Mouse (Mus musculus): ENCODE data around the gene Cntd1. TPM values are rescaled to one million over a fixed set of nuclear protein-coding genes. Genes with fewer than 3 reads are reported as not detected.
A peak's percentile ranks its signal among the peaks of the same experiment; 100 is the strongest.
"Not testable (repeated sequence)": the region's sequence is repeated elsewhere in the genome, so short reads cannot be mapped to it uniquely, and the experiment has no call there.

Gene Cntd1
- polyA plus RNA-seq, 1 experiment from 2014 or later, result 1.7 TPM

DNA sequence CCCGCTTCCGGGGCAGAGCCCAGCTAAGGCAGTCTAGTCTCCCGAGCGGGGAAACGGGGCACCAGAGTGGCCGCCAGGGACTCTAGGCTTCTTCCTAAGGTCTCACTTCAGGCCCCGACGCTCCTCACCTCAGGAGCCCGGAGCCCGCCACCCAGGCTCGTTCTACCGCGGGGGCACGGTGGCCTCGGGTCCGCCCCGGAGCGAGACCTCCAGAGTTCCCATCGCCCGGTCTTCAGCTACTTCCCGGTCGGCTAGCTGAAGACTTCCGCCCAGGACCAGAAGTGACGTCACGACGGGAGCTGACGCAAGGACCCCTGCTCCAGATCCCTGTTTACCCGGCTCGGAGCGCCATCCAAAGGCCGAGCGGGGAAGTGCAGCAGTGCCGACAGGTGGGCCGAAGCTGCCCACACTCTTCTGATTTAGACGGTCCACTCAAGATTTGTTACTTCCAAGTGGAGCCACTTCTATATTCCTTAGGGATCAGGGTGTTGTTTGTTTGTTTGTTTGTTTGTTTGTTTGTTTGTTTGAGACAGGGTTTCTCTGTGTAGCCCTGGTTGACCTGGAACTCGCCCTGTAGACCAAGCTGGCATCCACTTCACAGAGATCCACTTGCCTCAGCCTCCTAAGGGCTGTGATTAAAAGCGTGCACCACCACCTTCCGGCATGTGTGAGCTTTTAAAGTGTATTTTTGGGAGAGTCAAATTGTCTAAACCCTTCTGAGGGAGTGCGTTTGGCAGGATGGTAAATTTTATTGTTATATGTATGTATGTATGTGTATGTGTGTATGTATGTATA is 23.4 kb downstream of the Cntd1 start, which contains the start of gene Becn1:
Gene Becn1 (minus strand): TSS at position 283 of the 795 bp plus-strand sequence.
- Histone ChIP-seq H3K9me3 (no peaks in the 10 kb centered on the region), H3K36me3 (no peaks in the 10 kb centered on the region; the same call in 1 of the 2 replicates), H3K4me2 (peak within 1 kb of the TSS; percentile 93), H3K4me3 (peak within 1 kb of the TSS; percentile 91), H3K27me3 (no peaks in the 10 kb centered on the region), H3K27ac (no peak within 1 kb of the TSS), H3K4me1 (peaks cover 12% of the 10 kb centered on the region), H3K9ac (peak within 1 kb of the TSS; percentile 88)
- WGBS, result 7% methylated on average over 39 of the region's 39 CpGs
- peak; percentile 93 for ATAC-seq (ENCODE audit: borderline replicate concordance, extremely low read depth, low FRiP score, low TSS enrichment)

- ATAC-seq (ENCODE audit: borderline replicate concordance, extremely low read depth, low FRiP score, low TSS enrichment), result no peak
- Histone ChIP-seq H3K36me3 (no peaks in the 10 kb centered on the region), H3K4me3 (no peak overlapping the region), H3K4me1 (no peaks in the 10 kb centered on the region), H3K4me2 (no peak overlapping the region), H3K27me3 (no peaks in the 10 kb centered on the region), H3K9ac (no peak overlapping the region), H3K9me3 (no peaks in the 10 kb centered on the region), H3K27ac (no peak overlapping the region)
- 22% methylated on average over 5 of the region's 5 CpGs for WGBS
Measured at GRCm38 (mm10) chr11:101307744-101308143, 28.9 kb downstream of the Cntd1 start.

DNA sequence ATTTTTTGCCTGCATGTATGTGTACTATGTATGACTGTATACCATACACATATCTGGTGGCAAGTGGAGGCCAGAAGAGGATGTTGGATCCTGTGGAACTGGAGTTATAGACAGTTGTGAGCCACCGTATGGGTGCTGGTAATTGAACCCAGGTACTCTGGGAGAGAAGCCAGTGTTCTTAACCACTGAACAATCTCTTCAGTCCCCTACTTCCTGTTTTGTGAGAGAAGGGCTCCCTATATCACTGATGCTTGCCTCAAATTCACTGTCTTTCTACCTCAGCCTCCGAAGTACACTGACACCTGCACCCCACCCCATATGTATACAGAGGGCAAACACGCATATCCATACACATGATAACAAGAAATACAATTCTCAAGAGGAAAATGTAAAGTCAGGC is 32.3 kb downstream of the Cntd1 start:
- 87% methylated on average over 3 of the region's 3 CpGs for WGBS
- no peak for ATAC-seq (ENCODE audit: borderline replicate concordance, extremely low read depth, low FRiP score, low TSS enrichment)

GRCm38 (mm10) chr11:101312150-101312549 is 33.3 kb downstream of the Cntd1 start:
- Histone ChIP-seq H3K9me3 (no peaks in the 10 kb centered on the region), H3K4me1 (peaks cover 4% of the 10 kb centered on the region), H3K4me2 (no peak overlapping the region), H3K27ac (no peak overlapping the region), H3K9ac (no peak overlapping the region), H3K27me3 (no peaks in the 10 kb centered on the region), H3K36me3 (no peaks in the 10 kb centered on the region), H3K4me3 (no peak overlapping the region)
- 31% methylated on average over 3 of the region's 3 CpGs for WGBS
- ATAC-seq (ENCODE audit: borderline replicate concordance, extremely low read depth, low FRiP score, low TSS enrichment), result no peak

More for the DNA sequence above, 32.3 kb downstream of the Cntd1 start:
- H3K9ac ChIP-seq, result no peak overlapping the region
- H3K4me1 ChIP-seq, result no peaks in the 10 kb centered on the region
- no peak overlapping the region for H3K4me3 ChIP-seq
- H3K27ac ChIP-seq, result no peak overlapping the region
- no peaks in the 10 kb centered on the region for H3K27me3 ChIP-seq
- no peak overlapping the region for H3K4me2 ChIP-seq
- no peaks in the 10 kb centered on the region for H3K9me3 ChIP-seq
- no peaks in the 10 kb centered on the region for H3K36me3 ChIP-seq

DNA sequence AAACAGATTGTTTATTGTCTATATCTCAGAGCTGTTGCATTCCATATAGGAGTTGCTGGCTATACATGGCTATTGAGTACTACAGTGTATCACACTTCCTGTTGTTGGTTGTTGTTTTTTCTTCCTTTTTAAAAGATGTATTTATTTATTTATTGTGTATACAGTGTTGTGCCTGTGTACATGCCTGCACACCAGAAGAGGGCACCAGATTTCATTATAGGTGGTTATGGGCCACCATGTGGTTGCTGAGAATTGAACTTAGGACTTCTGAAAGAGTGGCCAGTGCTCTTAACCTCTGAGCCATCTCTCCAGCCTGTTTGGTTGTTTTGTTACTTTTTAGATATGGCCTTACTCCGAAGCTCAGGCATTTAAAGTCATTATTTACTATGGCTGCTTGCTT is 35.8 kb downstream of the Cntd1 start:
- Histone ChIP-seq H3K4me3 (no peak overlapping the region), H3K9ac (no peak overlapping the region), H3K9me3 (no peaks in the 10 kb centered on the region), H3K27ac (no peak overlapping the region), H3K4me2 (no peak overlapping the region), H3K27me3 (no peaks in the 10 kb centered on the region), H3K36me3 (peaks cover 11% of the 10 kb centered on the region), H3K4me1 (peaks cover 14% of the 10 kb centered on the region)
- 87% methylated on average over 1 of the region's 1 CpGs for WGBS
- ATAC-seq (ENCODE audit: borderline replicate concordance, extremely low read depth, low FRiP score, low TSS enrichment), result no peak

DNA sequence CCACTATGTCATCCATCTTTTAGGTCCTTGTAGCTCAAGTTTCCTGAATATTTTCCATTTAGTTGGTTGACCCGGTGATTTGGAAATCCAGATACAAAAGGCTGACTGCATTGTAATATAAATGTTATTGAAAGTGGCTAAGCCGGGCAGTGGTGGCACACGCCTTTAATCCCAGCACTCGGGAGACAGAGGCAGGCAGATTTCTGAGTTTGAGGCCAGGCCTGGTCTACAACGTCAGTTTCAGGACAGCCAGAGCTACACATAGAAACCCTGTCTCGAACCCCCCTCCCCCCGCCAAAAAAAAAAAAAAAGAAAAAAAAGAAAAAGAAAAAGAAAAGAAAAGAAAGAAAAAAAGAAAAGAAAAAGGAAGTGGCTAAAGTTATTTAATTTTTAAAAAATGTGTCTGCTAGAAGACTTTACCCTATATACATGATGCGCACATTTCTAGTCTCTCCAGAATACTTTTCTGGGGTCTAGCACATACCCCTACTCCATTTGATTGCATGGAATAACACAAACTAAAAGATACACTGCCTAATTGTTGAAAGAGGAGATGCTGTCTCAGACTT is 36.4 kb downstream of the Cntd1 start:
- Histone ChIP-seq H3K9me3 (no peaks in the 10 kb centered on the region), H3K9ac (peak overlapping the region; percentile 96), H3K4me2 (peak overlapping the region; percentile 90), H3K4me3 (peak overlapping the region; percentile 98), H3K36me3 (peaks cover 17% of the 10 kb centered on the region), H3K4me1 (peaks cover 14% of the 10 kb centered on the region), H3K27me3 (no peaks in the 10 kb centered on the region), H3K27ac (peak overlapping the region; percentile 75; the same call in 1 of the 2 replicates)
- 79% methylated on average over 8 of the region's 8 CpGs for WGBS
- no peak for ATAC-seq (ENCODE audit: borderline replicate concordance, extremely low read depth, low FRiP score, low TSS enrichment)

DNA sequence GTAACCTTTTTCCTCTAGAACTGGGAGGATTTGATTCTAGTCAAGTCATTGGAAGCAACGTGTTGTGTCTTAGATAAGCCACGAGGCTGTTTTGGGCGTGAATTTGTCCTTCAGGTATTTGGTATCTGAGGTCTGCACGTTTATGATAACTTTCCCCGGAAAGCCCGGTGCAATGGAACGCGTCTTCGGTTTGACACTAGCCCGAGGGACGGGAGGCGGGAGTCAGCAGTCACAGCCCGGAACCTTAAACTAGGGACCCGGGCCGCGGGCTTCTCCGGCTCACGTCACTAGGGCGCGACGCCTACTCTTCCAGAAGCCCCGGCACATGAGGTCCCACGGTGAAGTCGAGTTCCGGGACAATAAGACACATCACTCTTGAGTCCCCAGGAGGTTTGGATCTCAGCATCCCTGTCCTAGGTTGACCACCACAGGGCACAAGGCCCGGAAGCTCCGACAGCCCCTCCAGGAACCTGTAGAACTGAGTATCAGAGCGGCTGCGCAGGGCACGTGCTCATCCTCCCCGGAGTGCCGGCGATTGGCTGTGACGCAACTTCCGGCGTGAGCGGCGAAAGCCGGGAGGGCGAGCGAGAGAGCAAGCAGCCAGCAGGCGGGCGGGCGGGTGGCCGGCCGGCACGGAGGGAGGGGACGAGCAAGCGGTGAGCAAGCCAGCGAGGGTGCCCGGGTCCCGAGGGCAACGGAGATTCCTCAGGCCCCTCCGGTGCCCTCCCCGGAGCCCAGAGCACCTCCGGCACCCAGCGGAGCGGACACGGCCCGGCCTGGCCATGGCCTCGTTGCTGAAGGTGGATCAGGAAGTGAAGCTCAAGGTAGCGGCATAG is 37.1 kb downstream of the Cntd1 start, which contains the start of gene Psme3:
Gene Psme3 (plus strand): TSS at position 549 of the 836 bp plus-strand sequence.
- Histone ChIP-seq H3K27ac (peak within 1 kb of the TSS; percentile 75), H3K27me3 (no peaks in the 10 kb centered on the region)
- WGBS, result under 1% methylated on average over 62 of the region's 62 CpGs

DNA sequence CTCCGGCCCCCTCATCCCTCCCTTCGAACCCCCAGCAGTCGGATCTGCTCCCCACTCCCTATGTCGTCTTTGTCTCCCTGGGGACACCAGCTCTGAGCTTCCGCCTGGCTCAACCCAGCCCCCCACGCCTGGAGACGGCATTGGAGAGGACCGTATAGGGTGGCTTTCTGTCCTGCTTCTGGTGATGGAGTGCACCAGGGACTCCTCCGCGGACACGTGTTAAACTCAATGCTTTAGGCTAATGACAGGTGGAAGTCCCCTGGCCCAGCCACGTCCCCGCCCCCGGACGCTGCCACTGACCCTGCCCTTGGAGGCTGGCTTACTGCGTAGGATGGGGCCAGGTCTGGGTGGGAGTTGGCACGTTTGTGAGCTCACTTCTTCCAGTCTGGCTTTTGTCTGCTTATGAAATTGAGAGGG is 37.7 kb downstream of the Cntd1 start:
- Histone ChIP-seq H3K4me2 (peak overlapping the region; percentile 90), H3K9ac (peak overlapping the region; percentile 96), H3K9me3 (no peaks in the 10 kb centered on the region), H3K4me1 (peaks cover 14% of the 10 kb centered on the region), H3K36me3 (peaks cover 31% of the 10 kb centered on the region), H3K4me3 (peak overlapping the region; percentile 98), H3K27ac (peak overlapping the region; percentile 75), H3K27me3 (no peaks in the 10 kb centered on the region)
- ATAC-seq (ENCODE audit: borderline replicate concordance, extremely low read depth, low FRiP score, low TSS enrichment), result peak; percentile 41
- WGBS, result 0% methylated on average over 17 of the region's 17 CpGs

More for the DNA sequence above, 37.1 kb downstream of the Cntd1 start, which contains the start of gene Psme3:
- Histone ChIP-seq H3K4me2 (peak within 1 kb of the TSS; percentile 90), H3K4me1 (peaks cover 14% of the 10 kb centered on the region), H3K4me3 (peak within 1 kb of the TSS; percentile 98), H3K9me3 (no peaks in the 10 kb centered on the region), H3K36me3 (peaks cover 25% of the 10 kb centered on the region), H3K9ac (peak within 1 kb of the TSS; percentile 96)
- ATAC-seq (ENCODE audit: borderline replicate concordance, extremely low read depth, low FRiP score, low TSS enrichment), result peak; percentile 88

DNA sequence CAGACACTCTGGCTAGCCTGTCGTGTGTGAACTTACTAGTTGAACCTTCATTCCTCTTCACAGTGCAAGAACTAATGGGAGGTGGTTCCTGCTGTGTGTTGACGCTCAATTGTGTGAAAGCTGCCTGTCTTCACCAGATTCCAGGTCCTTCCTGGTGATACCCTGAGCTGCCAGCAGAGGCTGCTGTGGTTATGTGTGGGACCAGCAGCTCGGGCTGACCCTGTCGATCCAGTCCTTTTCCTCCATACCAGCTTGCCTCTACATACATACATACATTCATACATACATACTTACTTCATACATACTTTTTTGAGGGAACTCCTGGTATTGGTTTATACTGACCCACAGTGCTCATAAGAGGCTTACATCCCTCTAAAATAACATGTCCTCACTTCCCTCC is 44.8 kb downstream of the Cntd1 start:
- no peaks in the 10 kb centered on the region for H3K27me3 ChIP-seq
- no peak overlapping the region for H3K9ac ChIP-seq
- WGBS, result 12% methylated on average over 4 of the region's 4 CpGs
- H3K36me3 ChIP-seq, result peaks cover 71% of the 10 kb centered on the region
- no peak overlapping the region for H3K27ac ChIP-seq
- H3K4me2 ChIP-seq, result no peak overlapping the region
- no peaks in the 10 kb centered on the region for H3K4me1 ChIP-seq
- H3K9me3 ChIP-seq, result no peaks in the 10 kb centered on the region
- peak; percentile 62; the same call in 1 of the 2 replicates for ATAC-seq (ENCODE audit: borderline replicate concordance, extremely low read depth, low FRiP score, low TSS enrichment)
- H3K4me3 ChIP-seq, result no peak overlapping the region

GRCm38 (mm10) chr11:101324763-101325162 is 46.0 kb downstream of the Cntd1 start, which contains the start of gene Aoc2:
Gene Aoc2, plus strand, starts transcription at chr11:101325063.
- Histone ChIP-seq H3K9me3 (no peaks in the 10 kb centered on the region), H3K9ac (no peak within 1 kb of the TSS), H3K4me3 (no peak within 1 kb of the TSS), H3K4me1 (no peaks in the 10 kb centered on the region; the same call in 1 of the 2 replicates), H3K36me3 (peaks cover 59% of the 10 kb centered on the region), H3K27ac (no peak within 1 kb of the TSS), H3K27me3 (no peaks in the 10 kb centered on the region), H3K4me2 (no peak within 1 kb of the TSS)
- no peak for ATAC-seq (ENCODE audit: borderline replicate concordance, extremely low read depth, low FRiP score, low TSS enrichment)
- WGBS, result 82% methylated on average over 5 of the region's 5 CpGs

DNA sequence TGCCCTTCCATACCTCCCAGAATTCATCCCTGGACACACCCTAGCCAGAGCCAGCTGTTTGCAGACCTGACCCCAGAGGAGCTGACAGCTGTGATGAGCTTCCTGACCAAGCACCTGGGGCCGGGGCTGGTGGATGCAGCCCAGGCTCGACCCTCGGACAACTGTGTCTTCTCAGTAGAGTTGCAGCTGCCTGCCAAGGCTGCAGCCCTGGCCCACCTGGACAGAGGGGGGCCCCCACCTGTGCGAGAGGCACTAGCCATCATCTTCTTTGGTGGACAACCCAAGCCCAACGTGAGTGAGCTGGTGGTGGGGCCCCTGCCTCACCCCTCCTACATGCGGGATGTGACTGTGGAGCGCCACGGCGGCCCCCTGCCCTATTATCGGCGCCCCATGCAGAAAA is 46.4 kb downstream of the Cntd1 start:
- not testable (repeated sequence) for H3K4me1 ChIP-seq; ATAC-seq (ENCODE audit: borderline replicate concordance, extremely low read depth, low FRiP score, low TSS enrichment); H3K27ac ChIP-seq; H3K4me3 ChIP-seq; H3K9me3 ChIP-seq; H3K4me2 ChIP-seq; H3K27me3 ChIP-seq; H3K9ac ChIP-seq
- peaks cover 55% of the 10 kb centered on the region for H3K36me3 ChIP-seq
- WGBS, result 88% methylated on average over 11 of the region's 11 CpGs

Measured in lung, embryonic 15.5 days (tissue).